Mouse (Mus musculus): ENCODE measurements at regions not wholly inside any gene's neighbourhood (a gene's known extent, or its start where the extent isn't known, plus 50 kb on each side); places are given as distances from the start of the nearest gene placed in this dataset.
A peak's percentile ranks its signal among the peaks of the same experiment; 100 is the strongest.

DNA sequence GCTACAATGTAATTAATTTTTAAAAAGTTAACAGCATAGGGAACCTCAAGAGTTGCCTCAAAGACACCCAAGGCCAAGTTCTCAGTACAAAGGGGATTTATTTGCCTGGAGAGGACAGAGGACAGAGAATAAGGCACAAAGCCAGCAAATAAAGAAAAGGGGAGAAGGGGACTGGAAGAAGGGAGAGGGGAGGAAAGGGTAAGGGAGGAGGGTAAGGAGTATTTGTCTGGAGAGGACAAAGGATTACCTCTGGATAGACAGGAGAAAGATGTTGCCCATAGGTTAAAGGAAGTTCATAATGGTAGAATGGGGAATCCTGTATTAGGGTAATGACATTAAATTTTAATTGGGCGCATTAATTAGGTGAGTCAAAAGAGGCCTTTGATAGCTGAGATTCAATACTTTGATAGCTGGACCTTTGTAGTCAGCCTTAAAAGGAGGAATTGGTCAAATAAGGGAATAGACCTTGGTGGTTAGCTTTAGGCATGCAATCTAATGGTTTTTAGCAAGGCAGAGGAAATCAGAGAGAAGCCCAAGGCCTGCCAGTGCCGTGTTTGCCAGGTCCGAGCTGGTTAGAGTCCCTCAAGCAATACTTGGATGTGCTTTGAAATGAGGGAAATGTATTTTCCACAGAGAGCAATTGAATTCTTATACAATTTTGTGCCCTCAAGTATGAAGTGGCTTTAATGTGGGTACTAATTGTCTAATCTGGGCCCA, 164.8 kb upstream of the Gnpda2 start:
- Histone ChIP-seq H3K27ac (no peak overlapping the region), H3K4me3 (no peak overlapping the region), H3K9me3 (no peaks in the 10 kb centered on the region), H3K36me3 (no peaks in the 10 kb centered on the region), H3K4me1 (replicated peaks) (no peaks in the 10 kb centered on the region), H3K27me3 (ENCODE audit: insufficient read depth, poor library complexity, severe bottlenecking) (no peaks in the 10 kb centered on the region)
- DNase-seq (ENCODE audit: low spot score) = no peak
- WGBS = 92% methylated on average over 3 of the region's 3 CpGs

DNA sequence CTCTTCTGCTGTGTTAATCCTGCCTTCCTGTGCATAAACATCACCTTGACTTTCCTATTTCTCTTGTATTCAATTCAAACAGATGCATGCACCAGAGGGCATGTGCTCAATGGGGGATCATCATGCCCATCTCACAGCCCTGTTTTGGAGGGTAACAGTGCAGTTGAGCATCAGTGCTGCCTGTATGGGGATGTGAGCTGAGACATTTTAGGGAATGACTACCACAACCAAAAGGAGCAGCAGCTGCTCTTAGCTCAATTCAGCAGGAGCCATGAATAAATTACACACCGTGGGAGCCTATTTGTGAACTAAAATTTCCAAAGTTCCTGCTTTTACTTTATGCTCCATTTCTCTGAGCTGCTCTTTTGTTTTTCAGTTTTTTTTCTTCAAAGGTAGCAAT, 164.2 kb upstream of the Gnpda2 start:
- H3K9me3 ChIP-seq = no peaks in the 10 kb centered on the region
- no peak for DNase-seq (ENCODE audit: low spot score)
- H3K36me3 ChIP-seq = no peaks in the 10 kb centered on the region
- no peaks in the 10 kb centered on the region for H3K27me3 ChIP-seq (ENCODE audit: insufficient read depth, poor library complexity, severe bottlenecking)
- H3K27ac ChIP-seq = no peak overlapping the region
- no peak overlapping the region for H3K4me3 ChIP-seq
- H3K4me1 ChIP-seq (replicated peaks) = no peaks in the 10 kb centered on the region
- WGBS = 64% methylated on average over 1 of the region's 1 CpGs

DNA sequence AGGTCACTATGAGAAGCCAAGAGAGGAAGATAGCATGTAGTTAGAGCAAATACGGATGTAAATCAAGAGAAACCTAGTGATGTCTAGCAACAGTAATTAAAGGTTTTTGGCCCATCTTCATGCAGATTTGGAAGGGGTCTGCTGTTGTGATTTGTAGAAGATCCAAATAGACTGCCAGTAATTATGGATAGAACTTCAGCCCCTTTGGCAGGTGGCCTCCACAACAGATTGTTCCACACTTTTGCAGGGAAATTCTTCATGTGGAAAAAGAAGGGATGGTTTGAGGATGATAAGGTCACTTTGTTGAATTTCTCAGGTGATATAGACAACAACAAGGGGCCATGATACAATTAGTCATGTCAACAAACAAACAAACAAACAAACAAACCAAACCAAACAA, 148.4 kb upstream of the Gnpda2 start:
- WGBS = 94% methylated on average over 1 of the region's 1 CpGs
- DNase-seq (ENCODE audit: low spot score) = no peak

DNA sequence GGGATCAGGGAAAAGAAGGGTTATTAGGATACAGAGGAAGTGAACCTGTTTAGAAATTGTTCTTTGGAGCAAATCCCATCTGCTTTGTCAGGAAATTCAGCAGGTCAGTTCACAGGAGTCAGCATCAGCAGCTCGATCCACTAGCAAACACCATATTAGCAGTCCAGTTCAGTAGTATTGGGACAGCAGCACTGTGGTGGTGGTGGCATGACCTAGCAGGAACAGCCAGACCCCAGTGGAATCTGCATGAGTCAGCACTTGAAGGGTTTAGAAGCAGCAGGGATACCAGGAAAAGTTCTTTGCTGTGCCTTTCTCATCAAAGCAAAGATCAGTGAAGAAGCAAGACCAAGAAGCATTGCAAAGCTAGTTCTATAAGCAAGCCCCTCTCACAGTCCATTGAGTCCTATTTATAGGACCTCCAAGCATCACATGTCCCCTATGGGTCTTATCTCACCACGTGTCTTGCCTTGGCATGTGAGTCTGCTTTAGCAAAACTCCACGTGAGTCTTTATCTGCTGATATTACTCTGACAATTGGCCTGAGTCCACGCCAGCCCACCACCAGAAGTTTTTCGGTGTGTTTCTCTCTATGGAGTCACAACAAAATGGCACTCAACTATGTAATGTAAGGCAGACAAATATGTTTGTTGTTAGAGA, 129.3 kb upstream of the Gnpda2 start:
- no peaks in the 10 kb centered on the region for H3K9me3 ChIP-seq
- 83% methylated on average over 5 of the region's 5 CpGs for WGBS
- no peak overlapping the region for H3K27ac ChIP-seq
- DNase-seq (ENCODE audit: low spot score) = no peak
- H3K4me3 ChIP-seq = no peak overlapping the region
- H3K27me3 ChIP-seq (ENCODE audit: insufficient read depth, poor library complexity, severe bottlenecking) = no peaks in the 10 kb centered on the region
- no peaks in the 10 kb centered on the region for H3K4me1 ChIP-seq (replicated peaks)
- H3K36me3 ChIP-seq = no peaks in the 10 kb centered on the region

More for the DNA sequence above, 148.4 kb upstream of the Gnpda2 start:
- Histone ChIP-seq H3K36me3 (no peaks in the 10 kb centered on the region), H3K27me3 (ENCODE audit: insufficient read depth, poor library complexity, severe bottlenecking) (no peaks in the 10 kb centered on the region), H3K9me3 (no peaks in the 10 kb centered on the region), H3K4me1 (replicated peaks) (no peaks in the 10 kb centered on the region), H3K4me3 (no peak overlapping the region), H3K27ac (no peak overlapping the region)

DNA sequence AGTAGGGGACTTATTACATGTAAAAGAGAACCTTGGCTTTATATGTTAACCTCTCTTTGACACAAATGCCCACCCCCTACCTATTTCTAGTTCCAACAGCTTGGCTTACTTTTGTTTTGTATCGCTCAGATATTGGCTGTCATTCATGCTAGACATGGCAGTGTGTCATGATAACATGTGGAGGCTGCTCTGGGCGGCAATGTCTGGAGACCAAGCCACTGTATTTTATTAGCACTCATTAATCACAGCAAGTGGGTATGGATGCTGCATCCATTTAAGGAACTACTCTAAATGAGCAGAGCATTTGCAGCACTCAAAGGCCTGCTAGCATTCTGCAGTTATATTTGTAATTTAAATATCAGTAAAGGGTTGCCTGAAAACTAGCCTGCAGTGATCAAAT, 123.9 kb upstream of the Gnpda2 start:
- Histone ChIP-seq H3K27ac (no peak overlapping the region), H3K36me3 (no peaks in the 10 kb centered on the region), H3K9me3 (no peaks in the 10 kb centered on the region), H3K4me3 (no peak overlapping the region), H3K27me3 (ENCODE audit: insufficient read depth, poor library complexity, severe bottlenecking) (no peaks in the 10 kb centered on the region), H3K4me1 (replicated peaks) (no peaks in the 10 kb centered on the region)
- WGBS = 72% methylated on average over 2 of the region's 2 CpGs
- no peak for DNase-seq (ENCODE audit: low spot score)

DNA sequence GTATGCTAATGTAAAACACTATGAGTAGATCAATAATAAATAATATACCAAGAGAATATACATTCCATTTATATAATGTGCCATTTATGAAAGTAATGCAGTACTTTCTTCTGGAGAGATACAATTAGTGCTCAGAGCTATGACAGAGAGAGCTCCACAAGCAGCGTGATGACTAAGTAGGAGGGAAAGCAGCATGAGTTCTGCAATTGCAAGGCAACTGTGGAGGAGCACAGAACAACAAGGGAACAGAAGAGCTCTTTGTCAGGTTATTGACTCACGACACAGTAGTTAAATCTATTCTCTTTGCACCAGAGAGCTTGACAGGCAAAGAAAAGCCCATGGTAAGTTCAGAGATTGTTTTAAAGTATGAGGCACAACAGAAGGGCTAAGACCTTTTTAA, 115.0 kb upstream of the Gnpda2 start:
- no peaks in the 10 kb centered on the region for H3K36me3 ChIP-seq
- 10% methylated on average over 2 of the region's 2 CpGs for WGBS
- 0 out of 2 replicates have a peak, but pooled peaks cover 5% of the 10 kb centered on the region for H3K4me1 ChIP-seq (replicated peaks)
- H3K27me3 ChIP-seq (ENCODE audit: insufficient read depth, poor library complexity, severe bottlenecking) = no peaks in the 10 kb centered on the region
- no peak overlapping the region for H3K4me3 ChIP-seq
- no peak overlapping the region for H3K27ac ChIP-seq
- no peaks in the 10 kb centered on the region for H3K9me3 ChIP-seq
- DNase-seq (ENCODE audit: low spot score) = no peak

DNA sequence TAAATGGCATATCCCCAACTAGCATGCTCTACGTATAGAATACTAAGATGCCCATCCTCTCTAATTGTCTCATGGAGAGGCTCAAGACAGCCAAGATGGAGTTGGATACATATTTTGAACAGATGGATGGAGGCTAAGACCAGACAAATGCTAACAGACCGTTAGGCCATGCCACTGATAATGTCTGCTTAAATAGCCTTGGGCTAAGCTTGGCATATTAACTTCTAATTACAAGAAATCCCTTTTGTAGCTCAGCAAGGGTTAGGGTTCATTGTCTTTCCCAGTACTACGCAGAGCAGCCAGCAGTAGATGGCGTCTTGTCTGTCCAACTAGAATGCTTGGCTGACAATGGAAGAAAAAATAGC, 113.0 kb upstream of the Gnpda2 start:
- DNase-seq (ENCODE audit: low spot score) = no peak
- H3K27me3 ChIP-seq (ENCODE audit: insufficient read depth, poor library complexity, severe bottlenecking) = no peaks in the 10 kb centered on the region
- 68% methylated on average over 4 of the region's 4 CpGs for WGBS

DNA sequence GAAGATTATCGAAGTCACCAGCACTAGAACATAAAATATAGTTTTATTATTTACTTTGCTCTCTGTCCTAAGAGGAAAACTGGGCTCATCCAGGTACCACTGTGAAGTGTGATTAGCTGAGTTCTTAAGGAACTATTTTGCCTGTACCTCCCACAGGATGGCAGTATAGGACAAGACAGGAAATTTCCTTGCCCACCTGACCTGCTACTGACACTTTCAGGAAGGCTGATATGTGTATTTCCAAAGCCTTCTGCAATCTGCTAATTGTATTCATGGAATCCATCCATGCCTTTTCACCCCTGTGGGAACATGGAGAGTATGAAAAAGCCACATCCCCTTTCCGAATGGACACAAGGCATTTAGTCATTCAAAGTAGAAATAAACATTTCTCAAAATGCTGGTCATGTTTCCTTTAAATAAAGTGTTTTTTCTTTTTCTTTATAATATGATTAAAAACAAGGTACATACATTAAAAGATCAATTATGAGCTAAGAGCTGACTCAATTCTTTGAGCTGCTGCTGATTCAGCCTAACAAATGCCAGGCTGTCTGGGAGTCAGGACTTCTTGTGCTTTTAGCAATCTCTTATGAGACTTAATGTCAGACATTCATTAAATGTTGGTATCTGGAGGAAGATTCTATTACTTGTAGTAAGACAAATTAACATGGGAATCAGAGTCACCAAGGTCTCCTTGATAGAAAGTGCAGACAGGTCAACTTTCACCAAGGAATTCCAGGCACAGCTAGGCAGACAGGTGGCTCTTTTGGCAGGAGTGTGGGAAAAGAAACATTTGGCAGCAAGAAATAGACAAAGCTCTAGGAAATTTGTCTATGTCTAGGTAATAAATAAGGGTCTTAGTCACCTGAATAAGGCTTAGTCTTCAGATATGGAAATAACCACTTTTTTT, 112.4 kb upstream of the Gnpda2 start:
- peak; percentile 21 for DNase-seq (ENCODE audit: low spot score)
- Histone ChIP-seq H3K9me3 (no peaks in the 10 kb centered on the region), H3K27me3 (ENCODE audit: insufficient read depth, poor library complexity, severe bottlenecking) (no peaks in the 10 kb centered on the region), H3K36me3 (no peaks in the 10 kb centered on the region), H3K27ac (no peak overlapping the region), H3K4me1 (replicated peaks) (0 out of 2 replicates have a peak, but pooled peaks cover 5% of the 10 kb centered on the region), H3K4me3 (no peak overlapping the region)
- 61% methylated on average over 2 of the region's 2 CpGs for WGBS

More for the DNA sequence above, 113.0 kb upstream of the Gnpda2 start:
- no peak overlapping the region for H3K27ac ChIP-seq
- H3K4me1 ChIP-seq (replicated peaks) = 0 out of 2 replicates have a peak, but pooled peaks cover 5% of the 10 kb centered on the region
- H3K4me3 ChIP-seq = no peak overlapping the region
- no peaks in the 10 kb centered on the region for H3K9me3 ChIP-seq
- no peaks in the 10 kb centered on the region for H3K36me3 ChIP-seq

DNA sequence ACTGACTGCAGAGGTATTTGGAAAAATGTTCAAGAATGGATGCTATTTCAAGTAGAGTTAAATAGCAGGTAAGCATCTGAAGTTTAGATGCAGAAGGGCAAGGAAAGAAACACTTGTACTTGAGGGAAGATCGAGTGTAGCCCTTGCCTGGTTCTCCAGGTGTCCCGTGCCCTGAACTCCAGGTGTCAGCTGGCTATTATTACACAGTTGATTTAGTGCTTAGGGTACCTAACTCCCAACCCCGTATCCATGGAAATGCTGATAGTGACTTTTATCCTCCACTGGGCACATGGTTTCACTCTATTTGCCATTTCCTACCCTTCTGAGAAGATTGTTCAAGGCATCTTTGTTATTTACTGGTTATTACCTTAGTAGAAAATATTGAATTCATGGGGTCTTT, 86.6 kb upstream of the Gnpda2 start:
- DNase-seq (ENCODE audit: low spot score) = no peak
- Histone ChIP-seq H3K9me3 (no peaks in the 10 kb centered on the region), H3K4me3 (no peak overlapping the region), H3K27me3 (ENCODE audit: insufficient read depth, poor library complexity, severe bottlenecking) (no peaks in the 10 kb centered on the region), H3K4me1 (replicated peaks) (no peaks in the 10 kb centered on the region), H3K36me3 (no peaks in the 10 kb centered on the region), H3K27ac (no peak overlapping the region)
- 85% methylated on average over 3 of the region's 3 CpGs for WGBS

DNA sequence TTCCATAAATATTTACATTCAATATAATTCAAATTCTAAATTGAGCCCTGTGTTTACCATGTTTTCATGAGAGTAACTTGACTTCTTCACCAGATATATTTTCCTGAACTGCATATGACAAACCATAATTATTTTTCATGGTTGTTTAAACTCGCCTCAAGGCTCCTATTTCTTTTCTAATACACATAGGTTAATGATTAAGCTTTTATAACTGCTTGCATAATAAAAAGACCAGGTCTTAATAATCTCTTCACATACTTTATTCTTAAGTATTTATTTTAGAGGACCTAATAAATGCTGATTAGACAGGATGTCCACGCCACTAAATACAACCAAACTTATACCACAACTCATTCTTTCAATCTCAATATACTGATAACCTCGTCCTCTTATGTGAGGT, 86.1 kb upstream of the Gnpda2 start:
- no peaks in the 10 kb centered on the region for H3K4me1 ChIP-seq (replicated peaks)
- no peaks in the 10 kb centered on the region for H3K27me3 ChIP-seq (ENCODE audit: insufficient read depth, poor library complexity, severe bottlenecking)
- 84% methylated on average over 3 of the region's 3 CpGs for WGBS

DNA sequence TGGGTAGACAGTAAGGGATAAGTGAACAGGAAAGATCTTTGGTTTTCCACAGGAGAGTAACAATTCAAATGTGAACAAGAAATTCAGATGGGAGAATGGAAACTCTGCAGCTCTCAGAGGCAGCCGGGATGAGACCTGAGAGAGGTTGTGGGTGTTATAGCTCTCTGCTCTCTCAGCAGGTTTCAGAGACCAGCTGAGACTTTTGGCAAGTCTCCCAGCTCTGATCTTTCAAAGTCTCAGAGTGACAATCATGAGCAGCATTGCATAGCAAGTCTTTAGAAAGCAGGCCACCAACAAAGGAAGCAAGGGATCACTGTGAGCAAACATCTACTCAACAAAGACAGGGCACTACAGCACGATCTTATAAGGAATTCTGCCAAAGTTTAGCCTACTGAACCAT, 73.4 kb upstream of the Gnpda2 start:
- Histone ChIP-seq H3K9me3 (no peaks in the 10 kb centered on the region), H3K27me3 (ENCODE audit: insufficient read depth, poor library complexity, severe bottlenecking) (no peaks in the 10 kb centered on the region), H3K4me1 (replicated peaks) (no peaks in the 10 kb centered on the region), H3K4me3 (no peak overlapping the region), H3K27ac (no peak overlapping the region), H3K36me3 (no peaks in the 10 kb centered on the region)
- 64% methylated on average over 2 of the region's 2 CpGs for WGBS
- no peak for DNase-seq (ENCODE audit: low spot score)

More for the DNA sequence above, 86.1 kb upstream of the Gnpda2 start:
- Histone ChIP-seq H3K27ac (no peak overlapping the region), H3K4me3 (no peak overlapping the region), H3K9me3 (no peaks in the 10 kb centered on the region), H3K36me3 (no peaks in the 10 kb centered on the region)
- DNase-seq (ENCODE audit: low spot score) = no peak

DNA sequence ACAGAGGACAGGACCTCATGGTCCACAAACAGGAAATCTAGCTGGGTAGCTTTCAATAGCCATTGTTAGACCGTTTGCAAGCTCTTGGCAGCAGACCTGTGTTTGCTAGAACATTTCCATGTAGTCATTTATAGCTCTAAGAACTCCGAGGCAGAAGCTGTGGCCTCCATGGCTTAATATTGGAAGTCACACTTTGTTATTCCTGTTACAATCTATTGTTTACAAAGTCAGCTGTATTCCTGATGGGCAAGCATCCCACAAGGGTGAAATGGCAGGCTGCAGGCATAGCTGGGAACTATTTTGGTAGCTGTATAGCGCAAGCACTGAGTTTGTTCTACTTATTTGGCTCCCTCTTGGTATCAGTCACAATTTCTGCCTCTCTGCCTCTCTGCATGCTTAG, 71.8 kb upstream of the Gnpda2 start:
- Histone ChIP-seq H3K9me3 (no peaks in the 10 kb centered on the region), H3K4me3 (no peak overlapping the region), H3K27ac (no peak overlapping the region), H3K36me3 (no peaks in the 10 kb centered on the region), H3K4me1 (replicated peaks) (no peaks in the 10 kb centered on the region), H3K27me3 (ENCODE audit: insufficient read depth, poor library complexity, severe bottlenecking) (no peaks in the 10 kb centered on the region)
- DNase-seq (ENCODE audit: low spot score) = no peak
- 82% methylated on average over 3 of the region's 3 CpGs for WGBS
